Mouse (Mus musculus) colon, adult 2 months (tissue): ENCODE results near the gene Olfr1124. TPM values are rescaled to one million over a fixed set of nuclear protein-coding genes. Genes with fewer than 3 reads are reported as not detected.

Experiments
- polyA plus RNA-seq: library from polyadenylated mRNA; depleted of rRNA; stranded (reverse); fragments of >200 nt; gene quantifications from 2 replicates; pipeline ENCODE4 v1.2.3, GENCODE M21; 2012; rRNA removed

Olfr1124 gene
- polyA plus RNA-seq: not detected in 2 replicates

GRCm38 (mm10) chr2:87429975-87430374 lies at the start of gene Olfr1124:
Gene Olfr1124, plus strand, starts transcription at chr2:87430275.

GRCm38 (mm10) chr2:87385549-87385948 lies 44.5 kb upstream of the Olfr1124 start, which contains the start of gene Olfr1122:
Gene Olfr1122, plus strand, starts transcription at chr2:87385849.

GRCm38 (mm10) chr2:87416335-87416734 lies 13.7 kb upstream of the Olfr1124 start, which contains the start of gene Olfr1123:
Gene Olfr1123, plus strand, starts transcription at chr2:87416635.

GRCm38 (mm10) chr2:87453662-87454061 lies 23.6 kb downstream of the Olfr1124 start, which contains the start of gene Olfr1126:
Gene Olfr1126, plus strand, starts transcription at chr2:87453962.

Other genes starting within 250 kb of the Olfr1124 start
- gene Olfr1112, start 242.5 kb upstream of the Olfr1124 start, polyA plus RNA-seq: not detected in 2 replicates
- not detected in 2 replicates for gene Olfr1113, start 221.3 kb upstream of the Olfr1124 start, polyA plus RNA-seq
- not detected in 2 replicates for gene Olfr1115, start 182.3 kb upstream of the Olfr1124 start, polyA plus RNA-seq
- not detected in 2 replicates for gene Olfr1116, start 162.7 kb upstream of the Olfr1124 start, polyA plus RNA-seq
- not detected in 2 replicates for gene Olfr1118, start 122.7 kb upstream of the Olfr1124 start, polyA plus RNA-seq
- gene Olfr1120, start 75.5 kb upstream of the Olfr1124 start, polyA plus RNA-seq: not detected in 2 replicates
- gene Olfr1121, start 60.4 kb upstream of the Olfr1124 start, polyA plus RNA-seq: not detected in 2 replicates
- gene Olfr1122, start 44.4 kb upstream of the Olfr1124 start, polyA plus RNA-seq: not detected in 2 replicates
- gene Olfr1123, start 13.6 kb upstream of the Olfr1124 start, polyA plus RNA-seq: not detected in 2 replicates
- not detected in 2 replicates for gene Olfr1126, start 23.7 kb downstream of the Olfr1124 start, polyA plus RNA-seq
- not detected in 2 replicates for gene Pramel7, start 66.8 kb downstream of the Olfr1124 start, polyA plus RNA-seq
- not detected in 2 replicates for gene Pramel6, start 76.3 kb downstream of the Olfr1124 start, polyA plus RNA-seq
- gene Olfr153, start 101.5 kb downstream of the Olfr1124 start, polyA plus RNA-seq: not detected in 2 replicates
- not detected in 2 replicates for gene Olfr1128, start 115.3 kb downstream of the Olfr1124 start, polyA plus RNA-seq
- not detected in 2 replicates for gene Olfr1129, start 143.6 kb downstream of the Olfr1124 start, polyA plus RNA-seq
- gene Olfr1130, start 175.9 kb downstream of the Olfr1124 start, polyA plus RNA-seq: not detected in 2 replicates
- gene Olfr1131, start 196.8 kb downstream of the Olfr1124 start, polyA plus RNA-seq: not detected in 2 replicates
- gene Olfr1132, start 207.3 kb downstream of the Olfr1124 start, polyA plus RNA-seq: not detected in 2 replicates
- not detected in 2 replicates for gene Olfr1133, start 217.1 kb downstream of the Olfr1124 start, polyA plus RNA-seq
- gene Olfr1134, start 228.2 kb downstream of the Olfr1124 start, polyA plus RNA-seq: not detected in 2 replicates
- gene Olfr1135, start 243.4 kb downstream of the Olfr1124 start, polyA plus RNA-seq: not detected in 2 replicates